Mouse (Mus musculus): ENCODE measurements around the gene Tnn. TPM values are rescaled to one million over a fixed set of nuclear protein-coding genes. Genes with fewer than 3 reads are reported as not detected.

Gene Tnn
- not detected in 2 replicates for polyA plus RNA-seq (2015; fragmentation: Nextera tagmentation; extraction: Ambion mirVana)

GRCm38 (mm10) chr1:160153480-160153879, at the start of gene Tnn:
Tnn (minus strand) TSS chr1:160153580.
- Histone ChIP-seq H3K4me1 (peaks cover 9% of the 10 kb centered on the region), H3K9ac (no peak within 1 kb of the TSS), H3K4me3 (no peak within 1 kb of the TSS), H3K36me3 (replicated peaks) (no peaks in the 10 kb centered on the region), H3K27ac (no peak within 1 kb of the TSS), H3K4me2 (no peak within 1 kb of the TSS), H3K9me3 (no peaks in the 10 kb centered on the region), H3K27me3 (replicated peaks) (no peaks in the 10 kb centered on the region)
- ATAC-seq (replicated peaks), result no peak
- 73% methylated on average over 8 of the region's 8 CpGs for WGBS

GRCm38 (mm10) chr1:160195337-160195663, 41.9 kb upstream of the Tnn start:
- Histone ChIP-seq H3K36me3 (replicated peaks) (peaks cover 6% of the 10 kb centered on the region; the same call in 1 of the 2 replicates), H3K9ac (peak overlapping the region; percentile 93), H3K4me3 (peak overlapping the region; percentile 95), H3K9me3 (no peaks in the 10 kb centered on the region), H3K4me2 (peak overlapping the region; percentile 90), H3K4me1 (peaks cover 14% of the 10 kb centered on the region), H3K27me3 (replicated peaks) (no peaks in the 10 kb centered on the region), H3K27ac (peak overlapping the region; percentile 85)
- ATAC-seq (replicated peaks), result no peak
- 0% methylated on average over 13 of the region's 13 CpGs for WGBS

DNA sequence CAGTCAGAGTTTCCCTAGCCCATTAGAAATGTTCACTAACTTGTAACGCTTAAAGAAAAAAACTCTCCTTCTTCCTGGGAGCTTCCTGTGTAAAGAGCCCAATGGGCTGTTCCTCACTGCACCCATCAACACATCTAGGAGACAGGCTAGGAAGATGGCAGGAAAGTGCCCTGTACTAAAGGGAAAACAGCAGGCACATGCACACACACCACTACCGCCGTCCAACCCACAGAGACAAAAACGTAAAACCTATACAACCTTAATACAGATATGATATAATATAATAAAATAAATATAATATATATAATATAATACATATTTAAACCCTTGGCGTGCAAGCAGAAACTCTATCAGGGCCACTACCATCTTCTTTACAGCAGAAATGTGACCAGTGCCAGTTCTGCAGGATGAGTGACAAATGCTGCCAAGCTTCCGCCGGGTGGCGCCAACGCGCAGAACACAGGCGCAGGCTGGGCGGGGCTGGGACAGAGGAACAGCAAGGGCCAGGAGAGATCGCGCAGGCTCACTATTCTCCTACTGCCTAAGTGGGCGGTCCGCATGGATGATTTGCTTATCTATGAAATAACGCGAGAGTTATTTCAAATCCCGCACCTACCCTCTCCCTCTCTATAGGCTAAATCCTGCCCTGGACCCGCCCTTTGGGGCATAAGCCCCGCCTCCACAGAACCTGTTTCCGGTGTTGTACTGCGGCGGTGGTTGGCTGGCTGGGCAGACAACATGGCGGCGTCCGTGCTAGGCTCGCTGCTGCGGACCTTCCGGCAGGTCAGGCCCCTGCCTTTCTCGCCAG, 41.4 kb upstream of the Tnn start, which contains the start of gene Mrps14:
TSS of gene Mrps14 (plus strand) at position 687 of the 808 bp plus-strand sequence.
- peaks cover 14% of the 10 kb centered on the region for H3K4me1 ChIP-seq
- peak within 1 kb of the TSS; percentile 90 for H3K4me2 ChIP-seq
- peak within 1 kb of the TSS; percentile 93 for H3K9ac ChIP-seq
- H3K27me3 ChIP-seq (replicated peaks), result no peaks in the 10 kb centered on the region
- peaks cover 6% of the 10 kb centered on the region; the same call in 1 of the 2 replicates for H3K36me3 ChIP-seq (replicated peaks)
- H3K27ac ChIP-seq, result peak within 1 kb of the TSS; percentile 85
- no peaks in the 10 kb centered on the region for H3K9me3 ChIP-seq
- ATAC-seq (replicated peaks), result peak; percentile 100
- 6% methylated on average over 31 of the region's 31 CpGs for WGBS
- H3K4me3 ChIP-seq, result peak within 1 kb of the TSS; percentile 95

DNA sequence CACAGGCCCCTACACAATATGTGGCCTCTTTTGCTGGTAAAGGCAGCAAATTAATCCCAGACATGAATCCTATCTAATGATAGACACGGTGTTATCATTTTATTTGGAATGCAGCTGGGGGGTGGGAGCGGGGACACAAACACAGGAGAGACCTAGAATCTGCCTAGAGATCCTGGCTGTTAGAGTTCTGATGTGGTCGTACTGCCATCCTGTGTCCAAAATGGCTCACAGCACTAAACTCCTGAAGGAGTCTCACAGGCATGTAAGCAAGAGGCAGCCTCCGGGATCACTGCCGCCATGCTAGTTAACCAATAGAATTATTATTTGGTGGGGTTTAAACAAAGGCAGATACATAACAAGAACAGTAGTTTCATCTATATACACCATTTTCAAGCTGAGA, 31.1 kb upstream of the Tnn start:
- no peaks in the 10 kb centered on the region for H3K9me3 ChIP-seq
- 20% methylated on average over 5 of the region's 5 CpGs for WGBS
- no peaks in the 10 kb centered on the region for H3K36me3 ChIP-seq (replicated peaks)
- H3K4me3 ChIP-seq, result no peak overlapping the region
- ATAC-seq (replicated peaks), result peak; percentile 94
- H3K4me1 ChIP-seq, result no peaks in the 10 kb centered on the region
- no peaks in the 10 kb centered on the region for H3K27me3 ChIP-seq (replicated peaks)
- H3K27ac ChIP-seq, result no peak overlapping the region
- H3K9ac ChIP-seq, result no peak overlapping the region
- 0 out of 2 replicates have a peak overlapping the region, but pooled peaks have one; percentile 13 for H3K4me2 ChIP-seq

GRCm38 (mm10) chr1:160181216-160181615, 27.8 kb upstream of the Tnn start:
- no peaks in the 10 kb centered on the region for H3K36me3 ChIP-seq (replicated peaks)
- no peaks in the 10 kb centered on the region for H3K27me3 ChIP-seq (replicated peaks)
- no peak overlapping the region for H3K4me2 ChIP-seq
- no peak overlapping the region for H3K27ac ChIP-seq
- no peak for ATAC-seq (replicated peaks)
- no peak overlapping the region for H3K4me3 ChIP-seq
- no peaks in the 10 kb centered on the region for H3K9me3 ChIP-seq
- no peak overlapping the region for H3K9ac ChIP-seq
- WGBS, result 78% methylated on average over 4 of the region's 4 CpGs
- H3K4me1 ChIP-seq, result no peaks in the 10 kb centered on the region

GRCm38 (mm10) chr1:160176903-160177302, 23.5 kb upstream of the Tnn start:
- no peak for ATAC-seq (replicated peaks)
- Histone ChIP-seq H3K9ac (no peak overlapping the region), H3K36me3 (replicated peaks) (no peaks in the 10 kb centered on the region), H3K27me3 (replicated peaks) (no peaks in the 10 kb centered on the region), H3K4me2 (no peak overlapping the region), H3K27ac (no peak overlapping the region), H3K9me3 (no peaks in the 10 kb centered on the region), H3K4me1 (no peaks in the 10 kb centered on the region), H3K4me3 (no peak overlapping the region)
- 63% methylated on average over 8 of the region's 8 CpGs for WGBS

DNA sequence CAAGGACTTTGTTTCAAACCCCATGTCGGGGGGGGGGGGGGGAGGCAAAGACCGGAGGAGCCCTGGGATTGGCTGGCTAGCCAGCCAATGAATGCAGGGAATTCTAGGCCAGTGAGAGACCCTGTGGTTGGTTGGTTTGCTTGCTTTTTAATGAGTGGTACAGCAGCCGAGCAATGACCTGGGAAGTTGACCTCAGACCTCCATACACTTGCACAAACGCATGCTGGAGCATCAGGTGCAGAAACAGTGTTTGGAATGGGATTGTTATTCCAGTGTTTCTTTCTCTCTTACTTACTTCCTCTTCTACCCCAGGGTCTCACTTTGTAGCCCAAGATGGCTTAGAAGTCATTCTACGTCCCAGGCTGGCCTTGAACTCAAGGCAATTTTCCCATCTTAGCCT, 13.2 kb upstream of the Tnn start:
- no peak overlapping the region for H3K9ac ChIP-seq
- no peak overlapping the region for H3K27ac ChIP-seq
- H3K4me3 ChIP-seq, result no peak overlapping the region
- 83% methylated on average over 3 of the region's 5 CpGs for WGBS
- no peaks in the 10 kb centered on the region for H3K9me3 ChIP-seq
- no peaks in the 10 kb centered on the region for H3K27me3 ChIP-seq (replicated peaks)
- no peak for ATAC-seq (replicated peaks)
- H3K36me3 ChIP-seq (replicated peaks), result no peaks in the 10 kb centered on the region
- no peak overlapping the region for H3K4me2 ChIP-seq
- H3K4me1 ChIP-seq, result no peaks in the 10 kb centered on the region

DNA sequence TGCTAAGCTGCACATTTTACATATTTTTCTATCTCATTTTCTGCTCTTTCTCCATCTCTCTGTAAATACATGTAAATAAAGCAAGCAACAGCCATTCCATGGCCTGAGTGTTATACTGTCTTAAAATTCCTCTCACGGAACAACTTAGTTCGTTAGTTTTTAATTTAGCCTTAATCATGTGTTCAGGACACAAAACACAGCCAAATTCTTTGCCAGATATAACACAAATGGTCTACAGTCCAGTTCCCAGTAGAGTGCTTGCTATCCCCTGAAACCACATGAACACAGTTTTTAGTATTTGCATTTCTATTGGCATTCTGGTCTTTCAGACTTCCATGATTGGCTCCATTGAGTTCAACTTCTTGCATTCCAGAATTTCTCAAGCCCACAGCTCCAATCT, 4.8 kb upstream of the Tnn start:
- Histone ChIP-seq H3K27ac (no peak overlapping the region), H3K27me3 (replicated peaks) (no peaks in the 10 kb centered on the region), H3K4me1 (no peaks in the 10 kb centered on the region), H3K4me3 (no peak overlapping the region), H3K36me3 (replicated peaks) (no peaks in the 10 kb centered on the region), H3K9ac (no peak overlapping the region), H3K4me2 (no peak overlapping the region), H3K9me3 (no peaks in the 10 kb centered on the region)
- WGBS, result 79% methylated on average over 2 of the region's 2 CpGs
- ATAC-seq (replicated peaks), result no peak

DNA sequence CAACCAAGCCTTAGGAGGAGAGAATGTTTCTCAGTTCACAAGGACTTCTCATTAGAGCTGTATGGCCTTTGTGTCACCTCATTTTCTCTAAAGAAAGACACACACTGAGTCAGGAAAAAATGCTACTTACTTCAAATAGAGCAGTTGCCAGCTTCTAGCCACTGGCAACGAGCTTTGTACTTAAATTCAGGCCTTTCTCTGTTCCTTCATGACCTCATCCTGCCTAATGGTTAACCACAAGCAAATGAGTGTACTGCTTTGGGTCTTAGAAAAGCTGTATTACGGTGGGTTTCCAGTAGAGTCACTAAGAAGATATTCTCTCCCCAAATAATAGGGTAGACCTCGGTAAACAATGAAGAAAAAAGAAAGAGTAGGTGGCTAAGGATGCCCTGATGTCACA, 2.7 kb downstream of the Tnn start:
- H3K4me1 ChIP-seq, result peaks cover 9% of the 10 kb centered on the region
- no peaks in the 10 kb centered on the region for H3K36me3 ChIP-seq (replicated peaks)
- ATAC-seq (replicated peaks), result no peak
- H3K9me3 ChIP-seq, result no peaks in the 10 kb centered on the region
- no peak overlapping the region for H3K4me2 ChIP-seq
- WGBS, result 74% methylated on average over 3 of the region's 3 CpGs
- H3K27ac ChIP-seq, result no peak overlapping the region
- H3K27me3 ChIP-seq (replicated peaks), result no peaks in the 10 kb centered on the region
- no peak overlapping the region for H3K4me3 ChIP-seq
- H3K9ac ChIP-seq, result no peak overlapping the region

DNA sequence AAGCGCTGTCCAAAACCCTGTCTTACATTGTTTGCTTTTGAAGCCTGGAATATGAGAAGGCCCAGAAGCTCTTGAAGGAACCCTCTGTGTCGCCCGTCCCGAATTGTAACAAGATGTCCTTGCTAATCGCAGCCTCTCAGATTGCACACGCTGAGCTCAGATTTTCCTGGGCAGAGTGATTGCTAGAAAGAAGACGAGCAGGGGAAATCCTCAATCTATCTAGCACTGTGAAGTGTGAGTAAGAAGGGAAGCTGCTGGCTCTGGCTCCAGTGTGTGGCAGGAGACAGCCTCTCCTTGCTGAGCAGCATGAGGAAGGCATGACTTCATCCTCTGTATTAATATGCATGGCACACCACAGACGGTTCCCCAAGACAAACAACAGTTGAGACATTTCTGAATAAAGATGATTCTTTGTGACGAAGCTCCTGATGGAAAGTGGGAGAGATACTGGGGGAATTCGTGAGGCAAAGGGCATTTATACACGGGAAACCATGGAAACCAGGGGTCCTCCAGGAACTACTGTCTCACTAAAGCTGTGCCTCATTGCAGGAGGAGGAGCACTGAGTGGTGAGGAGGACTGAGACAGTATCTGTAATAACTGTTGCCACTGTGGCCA, 4.0 kb downstream of the Tnn start:
- Histone ChIP-seq H3K9ac (no peak overlapping the region; the same call in 1 of the 2 replicates), H3K4me2 (no peak overlapping the region), H3K27me3 (replicated peaks) (no peaks in the 10 kb centered on the region), H3K4me3 (no peak overlapping the region), H3K4me1 (peaks cover 9% of the 10 kb centered on the region), H3K27ac (peak overlapping the region; percentile 50), H3K9me3 (no peaks in the 10 kb centered on the region), H3K36me3 (replicated peaks) (no peaks in the 10 kb centered on the region)
- WGBS, result 59% methylated on average over 11 of the region's 11 CpGs
- peak; percentile 86 for ATAC-seq (replicated peaks)

DNA sequence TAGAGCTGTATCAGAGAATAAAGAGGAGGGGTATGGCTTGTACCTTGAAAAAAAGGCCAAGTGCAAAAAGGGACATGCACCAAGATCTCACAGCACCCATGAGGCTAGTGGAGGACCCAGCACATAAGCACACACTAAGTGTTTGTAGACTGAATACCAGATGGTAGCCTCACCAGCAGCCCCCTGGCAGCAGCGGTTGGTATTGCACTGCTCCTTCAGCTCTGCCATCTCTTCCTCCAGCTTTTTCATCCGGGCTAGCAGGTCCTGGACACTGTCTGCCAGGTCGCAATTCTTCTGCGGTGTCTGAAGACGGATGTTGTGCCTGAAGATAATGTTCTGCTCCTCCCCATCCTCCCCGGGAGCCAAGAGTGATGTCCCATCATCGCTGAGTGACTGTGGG, 6.1 kb downstream of the Tnn start:
- WGBS, result 92% methylated on average over 7 of the region's 7 CpGs
- Histone ChIP-seq H3K9ac (no peak overlapping the region), H3K4me3 (no peak overlapping the region)

DNA sequence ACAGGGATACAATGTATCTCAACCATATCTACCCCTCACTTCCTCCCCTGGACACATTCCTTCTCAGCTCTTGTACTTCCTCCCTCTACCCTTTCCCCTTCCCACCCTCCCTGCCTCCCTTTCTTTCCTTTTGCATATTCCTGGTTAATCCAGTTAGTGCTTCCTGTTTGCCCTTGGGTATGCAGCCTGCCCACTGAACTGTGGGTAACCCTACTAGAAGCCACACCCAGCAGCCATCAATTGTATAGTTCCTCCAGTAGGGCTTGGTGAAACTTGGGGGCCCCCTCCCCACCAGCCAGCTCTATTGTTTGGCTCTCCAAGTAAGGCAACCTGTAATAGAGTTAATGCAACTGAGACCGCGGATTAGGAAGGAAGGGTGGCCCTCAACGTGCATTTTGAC, 7.8 kb downstream of the Tnn start:
- no peak overlapping the region for H3K4me3 ChIP-seq

More for the DNA sequence above, 6.1 kb downstream of the Tnn start:
- no peak overlapping the region for H3K27ac ChIP-seq
- peaks cover 9% of the 10 kb centered on the region for H3K4me1 ChIP-seq
- H3K4me2 ChIP-seq, result no peak overlapping the region
- no peaks in the 10 kb centered on the region for H3K36me3 ChIP-seq (replicated peaks)
- no peaks in the 10 kb centered on the region for H3K27me3 ChIP-seq (replicated peaks)
- ATAC-seq (replicated peaks), result no peak
- H3K9me3 ChIP-seq, result no peaks in the 10 kb centered on the region

More for the DNA sequence above, 7.8 kb downstream of the Tnn start:
- 83% methylated on average over 3 of the region's 3 CpGs for WGBS
- H3K4me2 ChIP-seq, result no peak overlapping the region
- H3K4me1 ChIP-seq, result peaks cover 9% of the 10 kb centered on the region
- H3K36me3 ChIP-seq (replicated peaks), result no peaks in the 10 kb centered on the region
- H3K9me3 ChIP-seq, result no peaks in the 10 kb centered on the region
- H3K27ac ChIP-seq, result no peak overlapping the region
- no peaks in the 10 kb centered on the region for H3K27me3 ChIP-seq (replicated peaks)
- ATAC-seq (replicated peaks), result no peak
- no peak overlapping the region for H3K9ac ChIP-seq
